Mouse (Mus musculus): ENCODE data around the gene Gm49673. TPM values are rescaled to one million over a fixed set of nuclear protein-coding genes. Genes with fewer than 3 reads are reported as not detected.
A peak's percentile ranks its signal among the peaks of the same experiment; 100 is the strongest.
"Not testable (repeated sequence)": the region's sequence is repeated elsewhere in the genome, so short reads cannot be mapped to it uniquely, and the experiment has no call there.

Gm49673 gene
- total RNA-seq, 1 experiment: 0.27 TPM

DNA sequence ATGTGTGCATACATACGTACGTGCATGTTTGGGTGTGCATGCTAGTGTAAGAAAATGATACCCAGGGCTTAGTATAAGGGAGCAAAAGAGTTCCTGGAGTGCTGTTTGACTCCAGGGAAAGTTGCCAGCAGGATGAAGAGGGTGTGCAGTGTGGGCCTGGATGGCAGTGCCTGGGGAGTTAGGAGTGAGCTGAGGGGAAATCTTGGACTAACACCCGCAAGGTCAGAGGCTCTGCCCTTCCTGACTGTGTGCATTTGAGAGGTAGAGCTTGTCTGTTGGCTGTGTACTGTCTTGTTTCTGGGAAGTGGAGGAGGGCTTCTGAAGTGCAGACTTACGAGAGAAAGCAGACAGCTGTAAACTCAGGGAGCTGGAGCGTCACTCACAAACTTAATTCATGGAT, 36.2 kb upstream of the Gm49673 start:
- no peak for TF ChIP-seq ZC3H11A (IDR thresholded peaks at IDR 0.05; ENCODE audit: borderline replicate concordance, low read depth, low read length)
- no peak for TF ChIP-seq CHD2 (IDR thresholded peaks at IDR 0.05; ENCODE audit: low read depth, low read length)
- TF ChIP-seq HCFC1 (IDR thresholded peaks at IDR 0.05; ENCODE audit: borderline replicate concordance, insufficient read depth, low read length): no peak
- no peak for TF ChIP-seq MAFK (IDR thresholded peaks at IDR 0.05; ENCODE audit: insufficient read depth, low read depth, low read length)
- TF ChIP-seq ZNF384 (IDR thresholded peaks at IDR 0.05; ENCODE audit: low read depth, low read length): no peak
- no peaks in the 10 kb centered on the region for H3K4me1 ChIP-seq (ENCODE audit: control insufficient read depth in 2 of 2, insufficient read depth in 2 of 2, low read length in 2 of 2, poor library complexity in 1 of 2)
- no peak overlapping the region for H3K4me3 ChIP-seq (ENCODE audit: insufficient read depth in 1 of 2, low read depth in 1 of 2, low read length in 2 of 2, poor library complexity in 1 of 2, severe bottlenecking in 1 of 2)
- H3K27ac ChIP-seq (ENCODE audit: insufficient read depth, low read depth, low read length, poor library complexity, severe bottlenecking): no peak overlapping the region
- no peak for DNase-seq (ENCODE audit: low read depth, low spot score)
- in situ Hi-C loops (cut with MboI; ENCODE audit: low sequenced_read_pairs in 2 of 2, unreplicated experiment in 2 of 2): no loop called here
- H3K36me3 ChIP-seq (ENCODE audit: control insufficient read depth, insufficient read depth, low read length, poor library complexity, severe bottlenecking): peaks cover 44% of the 10 kb centered on the region
- H3K9ac ChIP-seq (ENCODE audit: insufficient read depth, low read depth, low read length, poor library complexity, severe bottlenecking): no peak overlapping the region
- H3K9me3 ChIP-seq (ENCODE audit: control insufficient read depth, insufficient read depth, low read depth, low read length): no peaks in the 10 kb centered on the region

GRCm38 (mm10) chr17:8177090-8177489, 29.5 kb upstream of the Gm49673 start:
- H3K27ac ChIP-seq (ENCODE audit: insufficient read depth, low read depth, low read length, poor library complexity, severe bottlenecking): no peak overlapping the region
- in situ Hi-C loops (cut with MboI; ENCODE audit: low sequenced_read_pairs in 2 of 2, unreplicated experiment in 2 of 2): no loop called here
- no peaks in the 10 kb centered on the region for H3K9me3 ChIP-seq (ENCODE audit: control insufficient read depth, insufficient read depth, low read depth, low read length)
- no peaks in the 10 kb centered on the region for H3K4me1 ChIP-seq (ENCODE audit: control insufficient read depth in 2 of 2, insufficient read depth in 2 of 2, low read length in 2 of 2, poor library complexity in 1 of 2)
- H3K4me3 ChIP-seq (ENCODE audit: insufficient read depth in 1 of 2, low read depth in 1 of 2, low read length in 2 of 2, poor library complexity in 1 of 2, severe bottlenecking in 1 of 2): no peak overlapping the region
- H3K36me3 ChIP-seq (ENCODE audit: control insufficient read depth, insufficient read depth, low read length, poor library complexity, severe bottlenecking): peaks cover 45% of the 10 kb centered on the region
- no peak for DNase-seq (ENCODE audit: low read depth, low spot score)
- H3K9ac ChIP-seq (ENCODE audit: insufficient read depth, low read depth, low read length, poor library complexity, severe bottlenecking): no peak overlapping the region
- no peak for TF ChIP-seq ZC3H11A (IDR thresholded peaks at IDR 0.05; ENCODE audit: borderline replicate concordance, low read depth, low read length)
- TF ChIP-seq ZNF384 (IDR thresholded peaks at IDR 0.05; ENCODE audit: low read depth, low read length): no peak
- no peak for TF ChIP-seq HCFC1 (IDR thresholded peaks at IDR 0.05; ENCODE audit: borderline replicate concordance, insufficient read depth, low read length)
- TF ChIP-seq CHD2 (IDR thresholded peaks at IDR 0.05; ENCODE audit: low read depth, low read length): no peak
- TF ChIP-seq MAFK (IDR thresholded peaks at IDR 0.05; ENCODE audit: insufficient read depth, low read depth, low read length): no peak

- H3K9ac ChIP-seq (ENCODE audit: insufficient read depth, low read depth, low read length, poor library complexity, severe bottlenecking): no peak overlapping the region
- H3K9me3 ChIP-seq (ENCODE audit: control insufficient read depth, insufficient read depth, low read depth, low read length): no peaks in the 10 kb centered on the region
- TF ChIP-seq HCFC1 (IDR thresholded peaks at IDR 0.05; ENCODE audit: borderline replicate concordance, insufficient read depth, low read length) (no peak), ZC3H11A (IDR thresholded peaks at IDR 0.05; ENCODE audit: borderline replicate concordance, low read depth, low read length) (no peak), MAFK (IDR thresholded peaks at IDR 0.05; ENCODE audit: insufficient read depth, low read depth, low read length) (no peak), ZNF384 (IDR thresholded peaks at IDR 0.05; ENCODE audit: low read depth, low read length) (no peak), CHD2 (IDR thresholded peaks at IDR 0.05; ENCODE audit: low read depth, low read length) (no peak)
- in situ Hi-C loops (cut with MboI; ENCODE audit: low sequenced_read_pairs in 2 of 2, unreplicated experiment in 2 of 2): no loop called here
- H3K36me3 ChIP-seq (ENCODE audit: control insufficient read depth, insufficient read depth, low read length, poor library complexity, severe bottlenecking): peaks cover 35% of the 10 kb centered on the region
- no peak overlapping the region for H3K4me3 ChIP-seq (ENCODE audit: insufficient read depth in 1 of 2, low read depth in 1 of 2, low read length in 2 of 2, poor library complexity in 1 of 2, severe bottlenecking in 1 of 2)
- peaks cover 0 to 2% of the 10 kb centered on the region in 2 experiments; a peak in 1 of 4 replicates for H3K4me1 ChIP-seq (ENCODE audit: control insufficient read depth in 2 of 2, insufficient read depth in 2 of 2, low read length in 2 of 2, poor library complexity in 1 of 2)
- no peak for DNase-seq (ENCODE audit: low read depth, low spot score)
- no peak overlapping the region for H3K27ac ChIP-seq (ENCODE audit: insufficient read depth, low read depth, low read length, poor library complexity, severe bottlenecking)
These were observed 23.5 kb upstream of the Gm49673 start for GRCm38 (mm10) chr17:8171081-8171480.

GRCm38 (mm10) chr17:8170331-8170730, 22.7 kb upstream of the Gm49673 start:
- Histone ChIP-seq H3K4me1 (ENCODE audit: control insufficient read depth in 2 of 2, insufficient read depth in 2 of 2, low read length in 2 of 2, poor library complexity in 1 of 2) (peaks cover 0 to 2% of the 10 kb centered on the region in 2 experiments; a peak in 1 of 4 replicates), H3K9me3 (ENCODE audit: control insufficient read depth, insufficient read depth, low read depth, low read length) (no peaks in the 10 kb centered on the region), H3K36me3 (ENCODE audit: control insufficient read depth, insufficient read depth, low read length, poor library complexity, severe bottlenecking) (peaks cover 31% of the 10 kb centered on the region), H3K4me3 (ENCODE audit: insufficient read depth in 1 of 2, low read depth in 1 of 2, low read length in 2 of 2, poor library complexity in 1 of 2, severe bottlenecking in 1 of 2) (no peak overlapping the region), H3K9ac (ENCODE audit: insufficient read depth, low read depth, low read length, poor library complexity, severe bottlenecking) (no peak overlapping the region), H3K27ac (ENCODE audit: insufficient read depth, low read depth, low read length, poor library complexity, severe bottlenecking) (no peak overlapping the region)
- no peak for DNase-seq (ENCODE audit: low read depth, low spot score)
- TF ChIP-seq HCFC1 (IDR thresholded peaks at IDR 0.05; ENCODE audit: borderline replicate concordance, insufficient read depth, low read length): no peak
- no peak for TF ChIP-seq ZC3H11A (IDR thresholded peaks at IDR 0.05; ENCODE audit: borderline replicate concordance, low read depth, low read length)
- no peak for TF ChIP-seq CHD2 (IDR thresholded peaks at IDR 0.05; ENCODE audit: low read depth, low read length)
- TF ChIP-seq ZNF384 (IDR thresholded peaks at IDR 0.05; ENCODE audit: low read depth, low read length): no peak
- no peak for TF ChIP-seq MAFK (IDR thresholded peaks at IDR 0.05; ENCODE audit: insufficient read depth, low read depth, low read length)
- in situ Hi-C loops (cut with MboI; ENCODE audit: low sequenced_read_pairs in 2 of 2, unreplicated experiment in 2 of 2): no loop called here

DNA sequence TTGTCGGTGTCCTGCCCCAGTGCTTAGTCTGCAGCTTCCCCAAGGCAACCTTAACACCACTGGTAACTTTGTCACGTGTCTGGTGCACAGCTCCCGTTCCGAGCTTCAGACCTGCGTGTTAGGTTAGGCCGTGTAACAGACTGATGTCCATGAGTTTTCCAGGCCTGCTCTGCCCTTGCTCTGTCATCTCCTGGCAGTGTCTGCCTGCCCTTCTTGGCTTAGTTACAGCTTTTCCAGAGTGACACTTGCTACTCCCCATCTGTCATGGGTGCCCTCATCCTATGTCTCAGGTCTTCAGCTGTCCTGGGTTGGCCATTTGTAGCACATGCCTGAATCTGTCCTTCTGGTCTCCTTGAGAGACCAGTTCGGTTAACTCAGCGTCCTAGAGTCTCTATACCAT, 19.8 kb upstream of the Gm49673 start:
- H3K36me3 ChIP-seq (ENCODE audit: control insufficient read depth, insufficient read depth, low read length, poor library complexity, severe bottlenecking): peaks cover 17% of the 10 kb centered on the region
- H3K27ac ChIP-seq (ENCODE audit: insufficient read depth, low read depth, low read length, poor library complexity, severe bottlenecking); H3K4me3 ChIP-seq (ENCODE audit: insufficient read depth in 1 of 2, low read depth in 1 of 2, low read length in 2 of 2, poor library complexity in 1 of 2, severe bottlenecking in 1 of 2); H3K4me1 ChIP-seq (ENCODE audit: control insufficient read depth in 2 of 2, insufficient read depth in 2 of 2, low read length in 2 of 2, poor library complexity in 1 of 2); DNase-seq (ENCODE audit: low read depth, low spot score); H3K9me3 ChIP-seq (ENCODE audit: control insufficient read depth, insufficient read depth, low read depth, low read length); H3K9ac ChIP-seq (ENCODE audit: insufficient read depth, low read depth, low read length, poor library complexity, severe bottlenecking); in situ Hi-C loops (cut with MboI; ENCODE audit: low sequenced_read_pairs in 2 of 2, unreplicated experiment in 2 of 2): not testable (repeated sequence)

- H3K4me1 ChIP-seq (ENCODE audit: control insufficient read depth in 2 of 2, insufficient read depth in 2 of 2, low read length in 2 of 2, poor library complexity in 1 of 2); DNase-seq (ENCODE audit: low read depth, low spot score); H3K9me3 ChIP-seq (ENCODE audit: control insufficient read depth, insufficient read depth, low read depth, low read length); in situ Hi-C loops (cut with MboI; ENCODE audit: low sequenced_read_pairs in 2 of 2, unreplicated experiment in 2 of 2); H3K9ac ChIP-seq (ENCODE audit: insufficient read depth, low read depth, low read length, poor library complexity, severe bottlenecking); H3K27ac ChIP-seq (ENCODE audit: insufficient read depth, low read depth, low read length, poor library complexity, severe bottlenecking): not testable (repeated sequence)
- peak overlapping the region; percentile 95 to 96 for H3K4me3 ChIP-seq (ENCODE audit: insufficient read depth in 1 of 2, low read depth in 1 of 2, low read length in 2 of 2, poor library complexity in 1 of 2, severe bottlenecking in 1 of 2)
- H3K36me3 ChIP-seq (ENCODE audit: control insufficient read depth, insufficient read depth, low read length, poor library complexity, severe bottlenecking): peaks cover 15% of the 10 kb centered on the region
These were observed 18.9 kb upstream of the Gm49673 start for GRCm38 (mm10) chr17:8166454-8166853.

- in situ Hi-C loops (cut with MboI; ENCODE audit: low sequenced_read_pairs in 2 of 2, unreplicated experiment in 2 of 2); H3K27ac ChIP-seq (ENCODE audit: insufficient read depth, low read depth, low read length, poor library complexity, severe bottlenecking); H3K9me3 ChIP-seq (ENCODE audit: control insufficient read depth, insufficient read depth, low read depth, low read length); DNase-seq (ENCODE audit: low read depth, low spot score); H3K4me1 ChIP-seq (ENCODE audit: control insufficient read depth in 2 of 2, insufficient read depth in 2 of 2, low read length in 2 of 2, poor library complexity in 1 of 2): not testable (repeated sequence)
- H3K4me3 ChIP-seq (ENCODE audit: insufficient read depth in 1 of 2, low read depth in 1 of 2, low read length in 2 of 2, poor library complexity in 1 of 2, severe bottlenecking in 1 of 2): peak overlapping the region; percentile 95 to 96
- H3K9ac ChIP-seq (ENCODE audit: insufficient read depth, low read depth, low read length, poor library complexity, severe bottlenecking): peak overlapping the region; percentile 97; the same call in 1 of the 2 replicates
- peaks cover 12% of the 10 kb centered on the region for H3K36me3 ChIP-seq (ENCODE audit: control insufficient read depth, insufficient read depth, low read length, poor library complexity, severe bottlenecking)
These were observed 18.4 kb upstream of the Gm49673 start for GRCm38 (mm10) chr17:8165977-8166376.
